ENCODE assay signal across 8 mouse cellular contexts in the genomic region with DNA sequence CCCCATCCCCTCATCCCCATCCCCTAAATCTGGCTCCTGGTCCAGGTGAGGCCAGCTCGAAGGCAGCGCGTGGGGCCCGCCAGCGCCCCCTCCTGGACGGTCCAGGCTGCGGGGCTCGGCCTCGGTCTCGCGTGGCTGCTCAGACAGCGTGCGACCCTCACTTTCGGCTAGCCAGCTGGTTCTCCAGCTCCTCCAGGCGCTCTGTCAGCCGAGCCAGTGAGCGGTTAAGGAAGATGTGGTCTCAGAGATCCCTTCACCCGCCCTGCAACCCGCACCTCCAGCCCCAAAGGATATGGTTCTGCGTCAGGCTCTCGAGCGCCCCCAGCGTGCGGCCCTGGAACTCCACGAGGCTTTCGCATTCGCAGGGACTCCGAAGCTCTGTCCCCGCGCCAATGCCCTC. TPM values are rescaled to one million over a fixed set of nuclear protein-coding genes. Genes with fewer than 3 reads are reported as not detected.
DNase-seq lines count a peak whose midpoint lies in the region; ATAC-seq and TF ChIP-seq lines count a peak whose summit lies in the region.

No protein-coding gene starts in this region.

- peak overlapping the region; percentile 12 for H3K9ac ChIP-seq in ES-Bruce4 (ENCODE audit: low read depth, poor library complexity, severe bottlenecking)
- peak overlapping the region; percentile 52 for H3K9ac ChIP-seq in lung, embryonic 14.5 days

- peaks cover 2% of the 10 kb centered on the region for H3K4me1 ChIP-seq in ES-Bruce4 (ENCODE audit: control insufficient read depth, insufficient read depth, low read length)
- peaks cover 11% of the 10 kb centered on the region for H3K4me1 ChIP-seq in lung, embryonic 14.5 days (ENCODE audit: insufficient read depth)

- H3K9me3 ChIP-seq in ES-Bruce4 (replicated peaks; ENCODE audit: control insufficient read depth, insufficient read depth, low read length, poor library complexity, severe bottlenecking) = no peaks in the 10 kb centered on the region
- no peaks in the 10 kb centered on the region for H3K9me3 ChIP-seq in lung, embryonic 14.5 days (ENCODE audit: low read depth, low read length)

- H3K4me3 ChIP-seq in ES-Bruce4 (ENCODE audit: low read depth, low read length) = peak overlapping the region; percentile 64
- peak overlapping the region; percentile 43 for H3K4me3 ChIP-seq in lung, embryonic 14.5 days (ENCODE audit: low read depth, low read length)

- no peaks in the 10 kb centered on the region for H3K36me3 ChIP-seq in ES-Bruce4 (ENCODE audit: control insufficient read depth, insufficient read depth, low read length, poor library complexity, severe bottlenecking)
- H3K36me3 ChIP-seq in lung, embryonic 14.5 days (ENCODE audit: insufficient read depth) = no peaks in the 10 kb centered on the region

- WGBS in lung, embryonic 14.5 days = 1% methylated on average over 30 of the region's 30 CpGs

- H3K27me3 ChIP-seq in ES-Bruce4 (ENCODE audit: control insufficient read depth, insufficient read depth, low read length, poor library complexity, severe bottlenecking) = no peaks in the 10 kb centered on the region
- no peaks in the 10 kb centered on the region for H3K27me3 ChIP-seq in lung, embryonic 14.5 days (ENCODE audit: insufficient read depth, low read length)

- no peak overlapping the region for H3K27ac ChIP-seq in ES-Bruce4 (ENCODE audit: insufficient read depth, low read length)
- H3K27ac ChIP-seq in lung, embryonic 14.5 days (ENCODE audit: low read depth) = peak overlapping the region; percentile 74; the same call in 1 of the 2 replicates

- peak; percentile 83 for DNase-seq in cerebellum, adult 8-10 months
- DNase-seq in forelimb bud, embryonic 11.5 days (ENCODE audit: low read depth, low spot score) = peak; percentile 83
- peak; percentile 91 for DNase-seq in heart, postnatal 4 days
- DNase-seq in layer of hippocampus, adult 8-10 months (ENCODE audit: low spot score in 2 of 2) = peak; percentile 64 to 89
- DNase-seq in lung, embryonic 14.5 days = peak; percentile 95
- peak; percentile 78 for DNase-seq in testis, postnatal 14 days (ENCODE audit: low spot score)

- TF ChIP-seq EP300 in ES-Bruce4 (IDR thresholded peaks at IDR 0.05; ENCODE audit: insufficient read depth, low read depth, low read length) = no peak

- H3K4me2 ChIP-seq in lung, embryonic 14.5 days = peak overlapping the region; percentile 86

- TF ChIP-seq CTCF in ES-Bruce4 (IDR thresholded peaks at IDR 0.05; ENCODE audit: low read depth, low read length) = peak; percentile 59
- peak; percentile 88 for TF ChIP-seq CTCF in lung, embryonic 14.5 days (IDR thresholded peaks at IDR 0.05; ENCODE audit: low read depth)

- ATAC-seq in lung, embryonic 14.5 days (ENCODE audit: insufficient read depth) = peak; percentile 58
- peak; percentile 77 for ATAC-seq in neutrophil, adult 5-6 weeks (ENCODE audit: extremely low read depth, insufficient number of reproducible peaks, low FRiP score, poor library complexity, severe bottlenecking)

- no peak for TF ChIP-seq POLR2A in ES-Bruce4 (IDR thresholded peaks at IDR 0.05; ENCODE audit: insufficient read depth, low read length)

RNA-seq across cellular contexts. Expression of a gene that starts 0.6 kb away (rescaled TPM):
- polyA plus RNA-seq in ES-Bruce4 (2011; ENCODE audit: insufficient read depth, insufficient read length, low read depth, missing spikeins) = 1.6 and 1.8 TPM in 2 replicates
- total RNA-seq in heart, postnatal 4 days (2021) = under 1 TPM; 0.41 to 0.83 TPM
- 1 to 10 TPM in 3 of 4 experiments, not detected in 1; 1.2 to 1.5 (median 1.2) TPM for total RNA-seq in layer of hippocampus, adult 8-10 months (2022)
- polyA plus RNA-seq in lung, embryonic 14.5 days (2014; fragmentation: Nextera tagmentation; extraction: Ambion mirVana) = 0.73 and 0.86 TPM in 2 replicates
- 327 and 410 TPM in 2 replicates for total RNA-seq in neutrophil, adult 5-6 weeks (2017)

RNA-seq across cellular contexts. Expression of a gene that starts 13.4 kb away (rescaled TPM):
- polyA plus RNA-seq in ES-Bruce4 (2011; ENCODE audit: insufficient read depth, insufficient read length, low read depth, missing spikeins) = not detected in 2 replicates
- total RNA-seq in heart, postnatal 4 days (2021) = not detected
- under 1 TPM; 0.34 to 0.67 (median 0.42) TPM for total RNA-seq in layer of hippocampus, adult 8-10 months (2022)
- polyA plus RNA-seq in lung, embryonic 14.5 days (2014; fragmentation: Nextera tagmentation; extraction: Ambion mirVana) = 4.9 and 5.1 TPM in 2 replicates
- total RNA-seq in neutrophil, adult 5-6 weeks (2017) = 0.37 and 0.47 TPM in 2 replicates

RNA-seq across cellular contexts. Expression of a gene that starts 15.5 kb away (rescaled TPM):
- 0.93 and 1.7 TPM in 2 replicates for polyA plus RNA-seq in ES-Bruce4 (2011; ENCODE audit: insufficient read depth, insufficient read length, low read depth, missing spikeins)
- total RNA-seq in heart, postnatal 4 days (2021) = 1 to 10 TPM; 1.8 TPM
- total RNA-seq in layer of hippocampus, adult 8-10 months (2022) = 10 to 100 TPM; 11.1 to 12.6 (median 11.9) TPM
- polyA plus RNA-seq in lung, embryonic 14.5 days (2014; fragmentation: Nextera tagmentation; extraction: Ambion mirVana) = 5.5 and 6.7 TPM in 2 replicates
- 0.12 TPM in 1 of 2 replicates, not detected in the other for total RNA-seq in neutrophil, adult 5-6 weeks (2017)

RNA-seq across cellular contexts. Expression of a gene that starts 54.2 kb away (rescaled TPM):
- 212 and 213 TPM in 2 replicates for polyA plus RNA-seq in ES-Bruce4 (2011; ENCODE audit: insufficient read depth, insufficient read length, low read depth, missing spikeins)
- 10 to 100 TPM; 22.1 to 25.8 TPM for total RNA-seq in heart, postnatal 4 days (2021)
- total RNA-seq in layer of hippocampus, adult 8-10 months (2022) = 100 to 1,000 TPM; 109 to 165 (median 131) TPM
- polyA plus RNA-seq in lung, embryonic 14.5 days (2014; fragmentation: Nextera tagmentation; extraction: Ambion mirVana) = 101 and 103 TPM in 2 replicates
- 61.3 and 73.7 TPM in 2 replicates for total RNA-seq in neutrophil, adult 5-6 weeks (2017)

RNA-seq across cellular contexts. Expression of a gene that starts 57.0 kb away (rescaled TPM):
- not detected in 2 replicates for polyA plus RNA-seq in ES-Bruce4 (2011; ENCODE audit: insufficient read depth, insufficient read length, low read depth, missing spikeins)
- total RNA-seq in heart, postnatal 4 days (2021) = not detected
- not detected for total RNA-seq in layer of hippocampus, adult 8-10 months (2022)
- polyA plus RNA-seq in lung, embryonic 14.5 days (2014; fragmentation: Nextera tagmentation; extraction: Ambion mirVana) = not detected in 2 replicates
- total RNA-seq in neutrophil, adult 5-6 weeks (2017) = not detected in 2 replicates

Comparison
In these comparisons a context has a peak if more than half of its experiments do, and no peak if none do; other contexts are left out.
1. RNA of a gene that starts 0.6 kb away (total RNA-seq): 327 to 410 TPM in neutrophil, adult 5-6 weeks; 1.2 to 1.5 TPM in layer of hippocampus, adult 8-10 months and 0.41 to 0.83 TPM in heart, postnatal 4 days; every median in the first group is over 100 times any median in the second.
2. RNA of a gene that starts 15.5 kb away (total RNA-seq): 11.1 to 12.6 TPM in layer of hippocampus, adult 8-10 months; 1.8 TPM in heart, postnatal 4 days and 0.12 TPM in neutrophil, adult 5-6 weeks; every median in the first group is over 4 times any median in the second.
3. Peak in every context shown above with its lines, with median percentiles within 50 percentile points of each other: DNase-seq.